Mouse (Mus musculus) testis, adult 2 months (tissue): ENCODE measurements at regions not wholly inside any gene's neighbourhood (a gene's known extent, or its start where the extent isn't known, plus 50 kb on each side); places are given as distances from the start of the nearest gene placed in this dataset.

Experiments used
- CTCF ChIP-seq: fragments of 200-500 bp; IDR thresholded peaks from 2 replicates; pipeline ENCODE4 v1.5.1; 2012; ENCODE audit warnings: low read depth, mild to moderate bottlenecking, inconsistent platforms, low read length, moderate library complexity; ENCODE audit not compliant: control insufficient read depth, insufficient read depth, insufficient replicate concordance
- POLR2A ChIP-seq: fragments of 200-500 bp; IDR thresholded peaks from 2 replicates; pipeline ENCODE4 v1.6.1; 2012; ENCODE audit warnings: low read depth, mild to moderate bottlenecking, inconsistent platforms, low read length, moderate library complexity; ENCODE audit not compliant: control insufficient read depth

DNA sequence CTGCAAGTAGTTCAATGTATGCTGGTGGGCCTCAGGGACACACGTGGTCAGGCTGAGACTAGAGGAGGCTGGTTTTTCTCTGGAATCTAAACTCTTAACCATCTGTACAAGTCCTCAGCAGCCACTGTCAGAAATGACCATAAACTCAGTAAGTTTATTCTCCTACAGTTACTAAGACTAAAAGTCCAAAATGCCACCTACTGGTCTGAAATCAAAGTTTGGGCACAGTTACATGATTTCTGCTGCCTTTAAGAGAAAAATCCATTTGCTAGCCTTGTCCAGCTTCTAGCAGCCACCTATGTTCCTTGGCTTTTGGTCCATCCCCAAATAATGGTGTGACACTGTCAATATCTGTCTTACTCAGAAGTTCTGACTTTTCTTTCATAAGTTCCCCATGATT lies 300.2 kb upstream of the Thbs1 start:
- TF ChIP-seq POLR2A (no peak), CTCF (no peak)
